Mouse (Mus musculus) G1E (cell line): ENCODE measurements around the gene Thap11.

Source experiments
- CTCF ChIP-seq: IDR thresholded peaks from 2 replicates; pipeline ENCODE4 v1.5.1; 2012; ENCODE audit warnings: low read depth, low read length, inconsistent platforms, mixed read lengths
- GATA1 ChIP-seq: IDR thresholded peaks from 2 replicates; pipeline ENCODE4 v1.6.1; 2012; ENCODE audit warnings: borderline replicate concordance, low read length, inconsistent platforms, mixed read lengths
- GATA2 ChIP-seq: IDR thresholded peaks from 2 replicates; pipeline ENCODE4 v1.6.1; 2012; ENCODE audit warnings: low read depth, low read length, inconsistent platforms, borderline replicate concordance
- POLR2AphosphoS5 ChIP-seq: IDR thresholded peaks from 2 replicates; pipeline ENCODE4 v1.6.1; 2012; ENCODE audit warnings: low read depth, low read length, inconsistent platforms; ENCODE audit not compliant: insufficient replicate concordance
- TAL1 ChIP-seq: conservative IDR thresholded peaks from 2 replicates; pipeline ENCODE4 v1.6.1; 2012; ENCODE audit warnings: low read depth, low read length, inconsistent platforms, mixed read lengths

DNA sequence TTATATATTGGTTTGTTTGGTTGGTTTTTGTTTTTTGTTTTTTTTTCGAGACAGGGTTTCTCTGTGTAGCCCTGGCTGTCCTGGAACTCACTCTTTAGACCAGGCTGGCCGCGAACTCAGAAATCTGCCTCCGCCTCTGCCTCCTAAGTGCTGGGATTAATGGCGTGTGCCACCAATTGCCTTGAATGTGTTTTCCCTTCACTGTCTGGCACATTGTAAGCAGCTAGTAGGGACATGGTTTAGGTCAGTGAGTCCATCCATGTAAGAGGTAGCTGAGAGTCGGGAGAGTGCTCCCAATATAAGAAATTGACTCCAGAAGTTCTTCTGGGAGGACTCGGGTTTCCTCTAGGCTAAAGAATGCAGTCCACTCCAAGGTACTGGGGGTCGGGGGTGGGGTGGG is 629 bp upstream of the Thap11 start:
- TF ChIP-seq CTCF (no peak), TAL1 (no peak), GATA1 (no peak), POLR2AphosphoS5 (no peak), GATA2 (no peak)
